Mouse (Mus musculus) spleen, embryonic (tissue): ENCODE measurements around the gene Brd3.

Experiments
- CTCF ChIA-PET: fragments of 350-600 bp; sonication (Branson Sonifier 250); formaldehyde crosslinking; loops from one replicate; lab custom pipeline; 2022; lab: Charles Lee

Gene Brd3

DNA sequence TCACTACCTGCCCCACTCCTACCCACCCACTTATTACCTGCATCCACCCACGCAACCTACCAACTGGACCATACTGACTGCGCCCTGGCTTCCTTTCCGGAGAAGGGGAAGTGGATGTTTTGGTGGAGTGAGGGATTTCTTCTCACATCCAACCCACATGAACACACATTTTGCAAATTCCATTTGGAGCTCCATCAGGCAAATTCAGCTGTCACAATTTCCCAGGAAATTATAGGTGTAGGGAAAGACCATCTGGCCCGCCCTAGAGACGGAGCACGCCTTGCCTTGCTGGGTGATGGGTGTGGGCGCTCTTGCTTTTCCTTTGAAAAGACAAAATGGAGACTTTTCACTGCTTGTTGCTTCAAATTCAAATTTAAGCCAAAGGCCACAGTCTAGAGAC lies 76.8 kb downstream of the Brd3 start:
- CTCF ChIA-PET = no interaction called here

DNA sequence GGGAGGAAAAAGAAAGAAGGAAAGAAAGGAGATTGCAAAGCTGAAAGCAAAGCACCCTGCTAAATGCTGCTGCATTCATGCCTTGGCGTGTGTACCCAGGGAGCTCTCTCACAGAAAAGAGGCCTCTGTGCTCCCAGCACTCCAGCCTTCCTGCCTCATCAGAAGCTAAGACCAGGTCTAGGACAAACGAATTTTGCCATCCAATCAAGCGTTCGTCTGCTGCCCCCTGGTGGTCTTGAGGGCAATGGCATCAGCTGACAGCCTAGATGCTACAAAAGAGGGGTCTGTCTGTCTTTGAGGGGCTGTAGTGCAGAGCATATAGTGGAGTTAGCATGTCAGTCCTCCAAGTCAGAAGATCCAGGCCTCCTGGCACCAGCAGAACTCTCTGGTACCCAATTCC lies 79.4 kb downstream of the Brd3 start:
- CTCF ChIA-PET = interaction anchor here (0.7 to 2.2 kb wide), 8 partner anchors 14 to 147 kb away, joined by 3 to 9 read pairs (median 6); partner anchors contain the start of gene Brd3os

DNA sequence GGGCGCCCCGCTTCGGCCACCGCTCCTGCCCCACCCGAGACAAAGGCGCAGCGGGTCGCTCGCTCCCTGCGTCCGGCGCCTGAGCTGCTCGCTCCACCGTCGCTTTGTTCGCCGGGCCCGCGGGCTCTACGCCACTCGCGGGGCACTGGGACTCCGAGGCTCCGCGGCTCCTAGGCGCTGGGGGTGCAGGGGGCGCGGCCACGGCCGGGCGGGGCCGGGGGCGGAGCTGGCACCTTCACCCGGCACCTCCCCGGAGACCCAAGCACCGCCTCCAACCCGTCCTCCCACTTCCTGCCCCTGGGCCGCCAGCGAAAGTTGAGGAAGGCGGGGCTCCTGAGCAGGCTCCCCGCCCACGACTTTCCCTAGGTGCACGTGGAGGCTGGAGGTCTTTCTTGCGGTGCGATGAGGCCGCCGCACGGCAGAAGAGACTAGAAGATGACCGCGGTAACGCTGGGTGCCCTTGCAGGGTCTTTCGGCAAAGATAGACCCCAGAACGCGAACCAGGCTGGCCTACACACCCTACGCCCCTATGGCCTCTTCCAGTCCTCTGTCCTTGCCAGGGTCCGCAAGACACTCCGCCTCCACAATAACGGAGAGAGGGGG lies 80.5 kb downstream of the Brd3 start, which contains the start of gene Vav2:
TSS of gene Vav2 (minus strand) at position 179 of the 603 bp plus-strand sequence.
- CTCF ChIA-PET = interaction anchor here (1.3 to 2.1 kb wide), 5 partner anchors 14 to 133 kb away, joined by 3 to 9 read pairs (median 6); no protein-coding TSS in a partner anchor

DNA sequence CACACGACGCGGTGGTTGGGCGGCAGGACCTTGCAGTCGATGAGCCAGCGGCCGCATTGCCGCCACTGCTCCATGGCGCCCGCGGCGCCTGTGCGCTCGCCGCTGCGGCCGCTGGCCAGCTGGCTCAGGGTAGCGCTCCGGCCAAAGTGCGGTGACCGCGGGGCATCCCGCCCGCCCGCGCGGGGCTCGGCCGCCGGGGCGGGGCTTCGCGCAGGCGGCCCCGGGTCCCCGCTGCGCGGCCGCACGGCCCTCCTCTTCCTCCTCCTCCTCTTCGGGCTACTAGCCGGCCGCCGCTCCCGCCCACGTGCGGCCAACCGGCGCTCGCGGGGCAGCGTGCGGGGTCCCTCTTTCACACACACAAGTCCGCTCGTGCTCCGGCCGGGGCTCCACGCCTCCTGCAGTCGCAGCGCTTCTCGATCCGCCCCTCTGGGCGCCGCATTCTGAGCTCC lies 81.0 kb downstream of the Brd3 start:
- CTCF ChIA-PET = interaction anchor here (1.3 to 2.1 kb wide), 4 partner anchors 14 to 133 kb away, joined by 3 to 9 read pairs (median 6); no protein-coding TSS in a partner anchor

DNA sequence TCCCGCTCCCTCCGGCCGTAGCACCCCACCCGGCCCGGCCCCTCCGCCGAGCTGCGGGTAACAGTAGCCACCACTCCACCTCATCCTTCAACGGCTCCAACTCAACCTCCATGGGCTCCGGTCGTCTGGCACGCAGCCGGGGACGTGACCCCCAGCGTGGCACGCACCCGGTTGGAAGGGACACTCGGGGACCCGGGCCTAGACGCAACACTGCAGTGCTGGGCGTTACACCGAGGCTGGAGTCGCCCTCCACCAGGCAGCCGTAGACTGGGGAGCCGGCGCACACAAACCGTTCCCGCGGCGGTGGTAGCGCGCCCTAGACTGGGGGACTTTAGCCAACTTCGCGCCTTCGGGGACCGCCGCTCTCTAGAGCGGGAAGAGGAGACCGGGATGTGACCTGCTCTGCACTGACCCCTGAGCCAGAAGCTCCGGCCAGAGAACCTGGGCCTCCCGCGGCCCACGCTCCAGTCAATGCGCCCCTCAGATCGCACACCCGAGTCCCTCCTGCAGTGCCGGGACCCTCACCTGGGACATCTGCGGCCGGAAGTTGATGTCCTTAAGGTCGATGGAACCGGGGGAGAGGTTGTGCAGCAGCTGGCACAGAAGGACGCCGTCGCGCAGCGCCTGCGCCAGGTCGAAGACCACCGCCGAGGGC lies 81.6 kb downstream of the Brd3 start:
- CTCF ChIA-PET = interaction anchor here (0.6 to 1.4 kb wide), 2 partner anchors 15 to 44 kb away, joined by 3 to 6 read pairs; no protein-coding TSS in a partner anchor

DNA sequence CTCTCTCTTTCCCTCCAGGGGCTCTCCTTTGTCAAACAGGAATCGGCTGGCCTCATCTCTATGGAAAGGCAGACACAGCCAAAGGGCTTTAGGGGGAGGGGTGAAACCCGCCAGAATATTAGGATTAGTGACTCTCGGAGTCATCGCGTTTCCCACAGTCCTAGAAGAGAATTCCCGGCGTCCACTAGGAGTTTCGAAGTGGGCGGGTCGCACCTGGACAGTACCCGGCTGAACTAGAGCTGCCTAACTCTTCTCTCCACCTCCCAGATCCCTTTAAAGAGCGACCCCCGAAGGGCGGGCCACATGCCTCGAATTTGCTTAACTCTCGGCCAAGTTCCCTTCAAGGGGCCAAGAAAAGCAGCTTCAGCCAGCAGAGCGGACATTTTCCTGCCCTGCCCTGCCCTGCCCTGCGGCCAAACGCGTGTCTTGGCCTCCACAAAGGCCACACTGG lies 82.3 kb downstream of the Brd3 start:
- CTCF ChIA-PET = interaction anchor here (0.6 to 1.4 kb wide), 3 partner anchors 15 to 128 kb away, joined by 3 to 6 read pairs (median 3); no protein-coding TSS in a partner anchor

DNA sequence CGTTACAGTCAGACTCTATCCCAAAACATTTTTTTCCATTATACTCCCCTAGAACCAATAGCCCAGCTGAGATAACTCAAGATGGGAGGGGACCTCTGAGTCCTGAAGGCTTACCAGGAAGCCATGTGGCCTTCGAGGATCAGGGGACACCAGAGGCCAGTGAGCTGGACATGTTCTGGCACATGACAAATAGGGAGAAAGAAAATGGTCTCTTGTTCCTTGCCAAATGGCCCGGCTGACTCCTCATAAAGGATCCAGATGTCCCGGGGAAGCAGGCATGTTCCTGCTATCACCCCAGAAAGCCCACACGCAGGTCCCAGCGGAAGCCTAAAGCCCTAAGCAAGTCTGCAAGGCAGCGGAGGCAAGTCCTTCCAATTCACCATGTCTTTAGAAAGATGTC lies 83.9 kb downstream of the Brd3 start:
- CTCF ChIA-PET = interaction anchor here (0.6 kb wide), 1 partner anchor 103 kb away, joined by 10 read pairs; no protein-coding TSS in a partner anchor

DNA sequence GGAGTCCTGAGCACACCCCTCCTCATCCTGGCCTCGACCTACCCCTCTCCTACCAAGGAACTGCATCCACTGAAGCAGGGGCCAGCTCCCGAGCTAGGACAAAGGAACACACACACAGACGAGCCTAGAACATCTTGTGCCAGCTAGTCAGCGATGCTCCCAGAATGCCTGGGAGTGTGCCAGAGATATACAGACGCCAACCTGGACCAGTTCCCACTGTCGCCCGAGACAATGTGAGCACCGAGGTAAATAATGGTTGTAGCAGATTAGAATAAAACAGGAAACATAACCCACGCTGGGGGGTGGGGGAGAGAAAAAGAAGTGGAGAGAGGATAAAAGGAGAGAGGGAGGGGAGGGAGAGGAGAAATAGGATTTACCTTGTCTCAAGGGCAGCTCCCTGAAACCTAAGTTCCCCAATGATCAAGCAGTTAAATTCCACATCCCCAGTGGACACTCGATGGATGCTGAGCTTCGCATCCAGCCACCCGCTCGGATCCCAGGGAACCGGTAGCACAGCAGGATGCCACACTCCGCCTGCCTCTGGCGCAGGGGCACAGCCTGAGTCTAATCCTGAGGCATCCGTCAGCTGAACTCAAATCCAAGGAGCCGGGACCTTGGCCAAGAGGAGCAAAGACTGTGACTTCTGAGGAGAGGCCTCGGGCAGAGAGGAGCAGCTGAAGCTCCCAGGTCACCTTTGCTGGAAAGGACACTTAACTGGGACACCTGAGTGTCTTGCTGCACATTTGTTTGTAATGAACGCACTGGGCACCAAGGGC lies 86.0 kb downstream of the Brd3 start:
- CTCF ChIA-PET = interaction anchor here (0.6 kb wide), 1 partner anchor 355 kb away, joined by 3 read pairs; no protein-coding TSS in a partner anchor

DNA sequence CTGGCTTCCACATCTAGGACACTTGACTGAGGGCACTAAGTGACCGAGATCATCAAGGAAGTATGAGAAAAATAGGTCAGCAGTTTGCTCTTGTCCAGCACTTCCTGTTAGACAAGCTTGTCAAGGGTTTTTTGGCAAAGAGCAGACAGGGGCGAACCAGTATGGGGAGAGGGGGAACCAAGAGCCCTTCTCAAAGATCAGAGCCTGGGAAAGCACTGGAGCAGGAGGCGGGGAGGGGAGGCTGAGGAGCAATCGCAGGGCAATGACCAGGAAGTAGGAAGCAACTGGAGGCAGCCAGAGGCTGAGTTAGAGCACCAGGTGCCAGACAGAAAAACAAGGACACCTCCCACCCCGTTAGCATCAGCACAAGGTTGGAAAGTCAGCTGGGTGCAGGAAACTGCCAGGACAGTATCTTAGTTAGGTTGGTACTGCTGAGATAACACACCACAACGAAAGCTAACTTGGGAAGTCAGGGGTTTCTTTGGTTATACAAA lies 88.8 kb downstream of the Brd3 start:
- CTCF ChIA-PET = no interaction called here

DNA sequence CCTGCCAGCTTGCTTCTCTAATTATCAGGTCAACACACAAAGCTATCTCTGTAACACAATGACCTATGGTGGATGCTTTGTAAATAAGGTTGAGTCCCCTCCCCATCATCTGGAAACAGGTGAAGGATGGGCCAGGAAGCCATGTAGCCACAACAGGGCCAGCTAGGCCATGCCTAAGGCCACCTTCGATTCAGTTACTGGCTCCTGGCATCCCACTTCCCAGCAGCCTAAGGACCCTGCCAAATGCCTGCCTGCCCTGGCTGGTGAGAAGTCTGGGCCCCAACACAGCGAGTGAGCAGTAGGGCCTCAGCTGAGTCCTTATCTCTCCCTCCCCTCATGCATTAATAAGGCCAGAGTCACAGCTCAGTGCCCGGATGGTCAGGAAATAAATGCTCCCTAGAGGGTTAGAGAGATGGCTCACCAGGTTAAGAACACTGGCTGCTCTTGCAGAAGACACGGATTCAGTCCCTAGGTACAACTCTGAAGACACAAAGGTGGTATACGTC lies 89.8 kb downstream of the Brd3 start:
- CTCF ChIA-PET = no interaction called here

DNA sequence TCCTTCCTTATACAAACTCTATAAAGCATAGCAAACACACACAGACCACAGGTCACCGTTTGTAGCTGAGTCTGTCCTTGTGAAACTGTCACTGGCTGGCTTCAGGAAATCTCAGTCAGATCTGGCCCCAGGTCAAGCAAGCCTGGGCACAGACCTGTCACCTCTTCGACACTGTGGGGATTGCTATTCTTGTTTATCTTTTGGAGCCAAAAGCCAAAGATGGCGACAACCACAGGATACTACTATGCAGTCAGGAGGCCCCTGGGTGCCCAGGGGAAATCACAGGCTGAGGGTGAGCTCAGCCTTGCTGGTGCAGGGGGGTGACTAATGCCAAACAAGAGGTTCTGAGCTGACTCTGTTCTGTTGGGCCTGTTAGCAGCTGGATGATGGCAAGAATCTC lies 91.0 kb downstream of the Brd3 start:
- CTCF ChIA-PET = interaction anchor here (0.6 to 1.0 kb wide), 2 partner anchors 127 to 1225 kb away, joined by 3 read pairs; partner anchors contain the start of gene Tsc1

DNA sequence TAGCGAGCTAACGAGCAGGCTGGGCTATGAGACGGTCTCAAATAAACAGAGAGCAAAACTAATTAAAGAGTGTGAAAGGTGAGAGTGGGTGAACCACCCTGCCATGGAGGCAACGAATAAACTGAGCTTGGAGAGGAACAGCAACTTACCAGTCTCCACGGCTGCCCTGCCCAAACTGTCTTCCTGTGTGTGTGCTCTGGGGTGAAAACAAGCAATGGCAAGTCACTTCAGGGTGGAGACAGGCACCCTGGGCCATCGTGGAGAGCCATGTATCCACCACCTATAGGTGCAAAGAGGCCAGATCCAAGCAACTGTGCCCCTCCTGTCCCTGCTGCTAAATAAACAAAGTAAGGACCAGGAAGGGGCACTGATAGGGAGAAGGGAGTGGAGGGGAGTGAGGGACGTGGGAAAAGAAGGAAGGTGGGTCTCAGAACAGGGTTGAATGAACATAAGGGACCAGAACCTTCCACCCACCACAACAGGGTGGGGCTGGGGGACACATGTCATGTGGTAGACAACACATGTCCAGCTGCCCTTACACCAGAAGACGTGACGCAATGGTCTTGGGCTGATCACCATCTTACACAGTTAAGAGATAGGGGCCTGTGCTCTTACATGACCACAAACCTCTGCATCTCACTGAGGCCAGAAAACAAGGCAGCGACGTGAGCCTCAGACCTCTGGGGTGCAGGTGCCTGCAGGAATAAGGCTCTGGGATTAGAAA lies 92.2 kb downstream of the Brd3 start:
- CTCF ChIA-PET = no interaction called here

DNA sequence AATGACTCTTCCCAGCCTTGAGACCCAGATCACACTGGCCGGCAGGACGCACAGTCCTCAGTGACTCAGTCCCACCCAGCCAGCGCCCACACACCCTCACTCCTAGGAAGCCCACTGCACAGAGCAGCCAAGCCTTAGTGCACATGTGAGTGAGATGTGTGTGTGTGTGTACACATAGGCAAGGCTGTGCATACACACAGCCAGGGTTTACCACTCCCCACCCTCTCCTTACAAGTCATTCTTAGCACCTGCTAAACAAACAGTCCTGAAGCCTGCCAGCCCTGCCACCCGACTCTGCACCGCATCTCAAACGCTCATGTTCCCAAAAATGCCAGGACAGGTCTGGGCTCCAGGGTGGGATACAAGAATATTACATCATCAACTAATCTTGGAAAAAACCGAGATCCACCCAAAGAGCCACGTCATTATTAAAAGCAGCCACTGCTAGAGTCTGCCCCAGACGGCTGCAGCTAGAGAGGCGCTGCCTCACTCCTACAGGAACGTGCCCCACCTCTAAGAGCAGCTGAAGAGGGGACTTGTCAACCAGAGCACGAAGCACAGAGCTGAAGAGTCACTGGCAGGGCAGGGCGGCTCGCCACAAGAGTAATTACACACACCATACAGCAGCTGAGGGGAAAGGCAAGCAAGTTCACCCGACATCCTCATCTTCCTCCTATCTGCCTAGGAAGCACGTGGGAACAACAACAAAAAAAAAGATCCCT lies 93.4 kb downstream of the Brd3 start:
- CTCF ChIA-PET = no interaction called here

DNA sequence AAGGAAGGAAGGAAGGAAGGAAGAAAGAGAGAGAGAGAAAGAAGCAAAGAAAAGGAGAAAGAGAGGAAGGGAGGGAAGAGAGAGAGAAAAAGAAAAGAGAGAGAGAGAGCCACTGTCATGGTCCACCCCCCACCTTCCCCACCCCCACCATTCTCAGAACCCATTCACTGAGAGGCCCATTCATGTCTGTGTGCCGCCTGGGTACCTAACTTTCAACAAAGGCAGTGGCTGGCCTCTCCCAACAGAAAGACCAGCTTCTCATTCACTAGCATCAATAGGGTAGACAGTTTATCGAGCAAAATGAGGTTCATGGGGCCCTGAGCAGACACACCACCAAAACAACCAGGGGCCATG lies 93.9 kb downstream of the Brd3 start:
- CTCF ChIA-PET = interaction anchor here (0.6 to 1.9 kb wide), 2 partner anchors 14 to 108 kb away, joined by 4 to 6 read pairs; partner anchors contain the start of gene Vav2

DNA sequence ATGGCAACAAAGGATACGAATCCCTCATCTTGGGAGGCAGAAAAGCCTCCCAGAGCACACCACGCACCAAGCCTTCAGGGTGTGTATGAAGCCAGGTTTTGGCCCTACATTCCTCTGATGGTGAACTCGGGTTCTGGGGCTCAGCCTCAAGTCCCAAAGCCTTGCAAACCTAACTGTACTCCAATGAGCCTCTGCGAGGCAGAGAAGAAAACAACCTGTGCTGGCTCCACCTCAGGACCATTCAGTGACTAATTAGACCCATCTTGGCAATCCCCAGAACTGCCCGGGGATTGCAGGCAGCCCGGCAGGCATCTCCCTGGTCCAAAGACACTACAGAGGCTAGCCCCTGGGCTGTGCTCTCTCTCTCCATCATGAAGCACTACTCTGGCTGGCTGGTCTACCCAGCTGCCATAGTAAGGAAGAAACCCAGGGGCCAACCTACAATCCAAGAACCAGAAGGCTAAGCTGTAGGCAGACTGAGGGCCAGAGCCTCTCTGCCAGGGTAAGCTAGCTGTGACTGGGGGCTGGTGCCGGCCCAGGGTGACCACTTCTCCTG lies 95.1 kb downstream of the Brd3 start:
- CTCF ChIA-PET = interaction anchor here (1.9 kb wide), 1 partner anchor 15 kb away, joined by 6 read pairs; the partner anchor contains the start of gene Vav2

DNA sequence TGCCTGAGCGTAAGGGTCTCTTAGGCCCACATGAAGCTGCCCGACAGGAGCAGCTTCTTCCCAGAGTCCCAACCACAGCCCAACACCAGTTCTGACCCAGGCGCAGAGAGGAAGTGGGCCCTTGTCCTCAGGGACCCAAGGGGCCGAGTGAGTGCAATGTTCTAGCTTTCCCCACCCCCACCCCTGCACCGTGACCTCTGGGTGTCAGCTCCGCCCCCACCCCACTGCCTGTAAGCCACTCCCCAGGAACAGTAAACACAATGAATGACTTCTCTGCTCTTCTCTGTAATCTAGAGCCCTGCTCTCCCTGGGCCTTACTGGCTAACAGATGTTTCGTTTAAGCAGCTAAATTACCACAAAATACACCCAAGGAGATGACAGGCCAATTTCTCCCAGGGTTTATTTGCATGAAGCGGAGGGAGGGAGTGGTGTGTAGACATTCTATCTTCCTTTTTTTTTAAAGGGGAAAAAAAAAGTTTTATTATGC lies 95.7 kb downstream of the Brd3 start:
- CTCF ChIA-PET = interaction anchor here (1.9 kb wide), 1 partner anchor 16 kb away, joined by 6 read pairs; the partner anchor contains the start of gene Vav2

DNA sequence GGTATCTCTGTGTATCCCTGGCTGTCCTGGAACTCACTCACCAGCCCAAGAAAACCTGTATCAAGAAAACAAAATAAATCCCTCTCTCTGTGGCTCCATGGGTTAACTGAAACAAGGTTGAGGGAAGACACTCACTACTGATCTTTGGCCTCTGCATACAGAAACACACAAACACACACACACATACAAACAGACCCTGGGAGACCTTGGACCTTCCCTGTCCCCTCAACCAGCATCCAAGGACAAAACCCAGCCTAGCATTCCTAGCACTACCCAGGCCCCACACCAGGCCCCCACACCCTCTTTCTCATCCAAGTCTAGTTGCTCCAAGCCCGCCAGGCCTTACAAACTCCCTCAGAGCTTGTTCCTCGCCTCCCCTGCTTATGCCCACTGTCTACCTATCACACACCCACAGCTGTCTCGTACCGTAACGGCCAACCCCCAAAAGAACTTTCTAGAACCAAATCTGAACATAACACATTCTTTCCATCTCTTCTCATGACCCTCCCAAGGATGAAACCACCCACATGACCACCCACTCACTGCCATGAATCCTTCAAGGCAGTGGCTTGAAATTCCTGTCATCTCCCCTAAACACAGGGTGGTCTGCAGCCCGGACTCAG lies 96.8 kb downstream of the Brd3 start:
- CTCF ChIA-PET = interaction anchor here (0.8 to 0.9 kb wide), 2 partner anchors 15 to 114 kb away, joined by 3 to 6 read pairs; no protein-coding TSS in a partner anchor

DNA sequence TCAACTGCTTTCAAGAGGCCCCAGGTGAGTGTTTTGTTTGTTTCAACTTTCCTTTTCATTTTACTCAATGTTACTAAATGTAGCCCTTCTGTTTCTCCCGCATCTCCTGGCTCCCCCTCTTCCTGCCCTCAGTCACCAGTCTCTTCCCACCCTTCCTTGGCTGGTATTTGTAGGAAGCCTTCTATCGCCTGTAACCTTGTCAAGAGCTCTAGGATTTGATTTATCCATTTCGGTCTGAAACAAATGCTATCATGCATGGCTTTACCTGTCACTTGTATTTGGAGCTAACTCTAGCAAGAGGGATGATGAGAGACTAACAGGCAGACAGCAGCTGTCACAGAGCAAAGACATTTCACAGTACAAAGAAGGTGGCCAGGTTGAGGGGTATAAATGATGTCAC lies 99.3 kb downstream of the Brd3 start:
- CTCF ChIA-PET = interaction anchor here (0.5 kb wide), 1 partner anchor 22 kb away, joined by 3 read pairs; no protein-coding TSS in a partner anchor

DNA sequence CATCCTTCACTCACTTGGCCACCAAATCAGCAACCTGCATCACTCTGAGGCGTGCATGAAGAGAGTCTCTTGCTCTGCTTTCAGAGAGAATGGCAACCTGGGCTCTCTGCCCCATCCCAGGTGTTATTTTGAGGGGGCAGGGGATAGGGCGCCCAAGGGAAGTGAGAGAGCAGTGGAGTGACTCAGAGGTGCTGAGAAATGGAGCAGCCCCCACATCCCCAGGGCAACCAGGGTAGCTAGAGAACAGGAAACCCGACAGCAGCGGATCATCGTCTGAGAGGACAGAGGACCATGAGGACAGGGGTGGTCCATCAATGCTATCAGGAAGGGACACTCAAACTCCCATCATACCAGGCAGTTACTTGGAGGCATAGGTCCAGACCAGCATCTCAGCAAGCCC lies 100.5 kb downstream of the Brd3 start:
- CTCF ChIA-PET = no interaction called here
